ENCODE assay signal across 8 mouse cellular contexts in genomic region chr9:14276481-14277287, GRCm38 (mm10). TPM values are rescaled to one million over a fixed set of nuclear protein-coding genes. Genes with fewer than 3 reads are reported as not detected.
DNase-seq lines count a peak whose midpoint lies in the region; ATAC-seq lines count a peak whose summit lies in the region.

No protein-coding gene starts in this region.

- peak; percentile 50 for DNase-seq in 3T3-L1 (ENCODE audit: low read depth, low spot score)
- peak; percentile 46 for DNase-seq in Muller cell, postnatal 12 days (ENCODE audit: inconsistent ontology term)
- DNase-seq in cerebellum, postnatal 4 days (ENCODE audit: low spot score in 2 of 2), result peak; percentile 33 to 37
- peak; percentile 42 for DNase-seq in kidney, adult 9 months
- peak; percentile 49 for DNase-seq in thymus, postnatal 4 days

- peak overlapping the region; percentile 46 for H3K4me2 ChIP-seq in limb, embryonic 15.5 days
- H3K4me2 ChIP-seq in neural tube, embryonic 13.5 days, result peak overlapping the region; percentile 63

- no peaks in the 10 kb centered on the region for H3K27me3 ChIP-seq in limb, embryonic 15.5 days
- no peaks in the 10 kb centered on the region for H3K27me3 ChIP-seq in neural tube, embryonic 13.5 days

- H3K9me3 ChIP-seq in limb, embryonic 15.5 days, result no peaks in the 10 kb centered on the region
- no peaks in the 10 kb centered on the region for H3K9me3 ChIP-seq in neural tube, embryonic 13.5 days

- H3K36me3 ChIP-seq in limb, embryonic 15.5 days, result no peaks in the 10 kb centered on the region
- no peaks in the 10 kb centered on the region for H3K36me3 ChIP-seq in neural tube, embryonic 13.5 days

- peaks cover 11% of the 10 kb centered on the region for H3K4me1 ChIP-seq in limb, embryonic 15.5 days
- peaks cover 35% of the 10 kb centered on the region for H3K4me1 ChIP-seq in neural tube, embryonic 13.5 days (replicated peaks)

- peak overlapping the region; percentile 97 for H3K27ac ChIP-seq in limb, embryonic 15.5 days
- peak overlapping the region; percentile 97 for H3K27ac ChIP-seq in neural tube, embryonic 13.5 days (replicated peaks)

- under 1% methylated on average over 46 of the region's 61 CpGs for WGBS in limb, embryonic 15.5 days
- 0% methylated on average over 60 of the region's 61 CpGs for WGBS in neural tube, embryonic 13.5 days

- ATAC-seq in granulocyte monocyte progenitor cell, adult 5-6 weeks (replicated peaks; ENCODE audit: poor library complexity, severe bottlenecking), result peak; percentile 12
- ATAC-seq in limb, embryonic 15.5 days (ENCODE audit: insufficient number of reproducible peaks, low FRiP score, low TSS enrichment, low read depth), result peak; percentile 20
- peak; percentile 63 for ATAC-seq in neural tube, embryonic 13.5 days (ENCODE audit: low read depth)

- peak overlapping the region; percentile 98 for H3K4me3 ChIP-seq in limb, embryonic 15.5 days
- H3K4me3 ChIP-seq in neural tube, embryonic 13.5 days, result peak overlapping the region; percentile 94

- H3K9ac ChIP-seq in limb, embryonic 15.5 days, result peak overlapping the region; percentile 82
- H3K9ac ChIP-seq in neural tube, embryonic 13.5 days, result peak overlapping the region; percentile 94

RNA-seq across cellular contexts. Expression of gene Sesn3, which starts 1.8 kb away (rescaled TPM):
- 5.5 and 8.3 TPM in 2 replicates for total RNA-seq in granulocyte monocyte progenitor cell, adult 5-6 weeks (2014; fragmentation: Nextera tagmentation)
- total RNA-seq in granulocyte monocyte progenitor cell, adult 5-6 weeks (2017), result 5.5 and 6.4 TPM in 2 replicates
- 15.5 and 18.2 TPM in 2 replicates for polyA plus RNA-seq in limb, embryonic 15.5 days (2015; fragmentation: Nextera tagmentation; extraction: Ambion mirVana)
- 18.8 and 24.4 TPM in 2 replicates for polyA plus RNA-seq in neural tube, embryonic 13.5 days (2015; fragmentation: Nextera tagmentation; extraction: Ambion mirVana)

Comparison
In these comparisons a context has a peak if more than half of its experiments do, and no peak if none do; other contexts are left out.
1. Peak in every context shown above with its lines: DNase-seq, ATAC-seq, H3K4me3 ChIP-seq and H3K27ac ChIP-seq.
2. ATAC-seq: peak in every context shown above with its lines; median percentile 63 in neural tube, embryonic 13.5 days; 20 in limb, embryonic 15.5 days; 12 in granulocyte monocyte progenitor cell, adult 5-6 weeks.